Mouse (Mus musculus): ENCODE results near the gene Fosl1.

GRCm38 (mm10) chr19:5463212-5463611 lies 15.9 kb downstream of the Fosl1 start:
- TF ChIP-seq CTCF (IDR thresholded peaks at IDR 0.05; ENCODE audit: low read depth, low read length) (no peak), POLR2A (IDR thresholded peaks at IDR 0.05; ENCODE audit: borderline replicate concordance, low read depth, low read length) (no peak)
